Mouse (Mus musculus) CD4-positive naive resting alpha-beta T cell, adult 76 days (primary cell): ENCODE measurements around the gene Tsen2. TPM values are rescaled to one million over a fixed set of nuclear protein-coding genes. Genes with fewer than 3 reads are reported as not detected.

Source experiments
- total RNA-seq: library from RNA; stranded (reverse); gene quantifications from one replicate; pipeline ENCODE4 v1.2.4, GENCODE M21; 2023

Tsen2 gene
- total RNA-seq: 8.5 TPM

GRCm38 (mm10) chr6:115544442-115544970 is at the start of gene Tsen2:
TSS of gene Tsen2 (plus strand) at chr6:115544664.

GRCm38 (mm10) chr6:115592458-115592857 is 48.0 kb downstream of the Tsen2 start, which contains the start of gene Mkrn2os:
TSS of gene Mkrn2os (minus strand) at chr6:115592576.

GRCm38 (mm10) chr6:115601715-115602523 is 57.5 kb downstream of the Tsen2 start, which contains the start of gene Mkrn2:
TSS of gene Mkrn2 (plus strand) at chr6:115601902.

Other genes starting within 250 kb of the Tsen2 start
- 0.53 TPM for gene Pparg, start 183.7 kb upstream of the Tsen2 start, total RNA-seq
- not detected for gene Mkrn2os, start 47.9 kb downstream of the Tsen2 start, total RNA-seq
- 43.4 TPM for gene Mkrn2, start 57.2 kb downstream of the Tsen2 start, total RNA-seq
- 140 TPM for gene Raf1, start 132.0 kb downstream of the Tsen2 start, total RNA-seq
- gene Tmem40, start 217.7 kb downstream of the Tsen2 start, total RNA-seq: not detected
- 8.0 TPM for gene Cand2, start 229.9 kb downstream of the Tsen2 start, total RNA-seq